Mouse (Mus musculus) stomach, embryonic 14.5 days (tissue): Measurements from ENCODE around the gene Tesk1. TPM values are rescaled to one million over a fixed set of nuclear protein-coding genes. Genes with fewer than 3 reads are reported as not detected.
"Not testable (repeated sequence)": the region's sequence is repeated elsewhere in the genome, so short reads cannot be mapped to it uniquely, and the experiment has no call there.

Source experiments
- ATAC-seq: fragments of 200-750 bp; cut with Nextera tagmentation; 2 replicates; pipeline ENCODE4 v1.8.0; 2017; ENCODE audit warnings: low read depth, moderate TSS enrichment; ENCODE audit not compliant: insufficient number of reproducible peaks, insufficient read depth, low FRiP score
- H3K27ac ChIP-seq: fragments of 300-500 bp; sonication (generic); 2 replicates; pipeline ENCODE4 v1.5.1; 2014; ENCODE audit warnings: mild to moderate bottlenecking, low read length, moderate library complexity, mixed read lengths
- H3K27me3 ChIP-seq: fragments of 300-500 bp; sonication (generic); 2 replicates; pipeline ENCODE4 v1.6.1; 2014; ENCODE audit warnings: low read length, control low read depth, mixed read lengths; ENCODE audit not compliant: control insufficient read depth, insufficient read depth
- H3K36me3 ChIP-seq: fragments of 300-500 bp; sonication (generic); 2 replicates; pipeline ENCODE4 v1.6.1; 2014; ENCODE audit warnings: mild to moderate bottlenecking, control low read depth, low read length, moderate library complexity, mixed read lengths; ENCODE audit not compliant: control insufficient read depth, insufficient read depth
- H3K4me1 ChIP-seq: fragments of 300-500 bp; sonication (generic); 2 replicates; pipeline ENCODE4 v1.6.1; 2014; ENCODE audit warnings: low read length, control low read depth, mixed read lengths; ENCODE audit not compliant: control insufficient read depth, insufficient read depth
- H3K4me2 ChIP-seq: fragments of 300-500 bp; sonication (generic); replicated peaks from 2 replicates; pipeline ENCODE4 v1.6.1; 2014; ENCODE audit warnings: low read depth, low read length, control low read depth
- H3K4me3 ChIP-seq: fragments of 300-500 bp; sonication (generic); 2 replicates; pipeline ENCODE4 v1.5.1; 2014; ENCODE audit warnings: low read depth, low read length, control low read depth
- H3K9ac ChIP-seq: fragments of 300-500 bp; sonication (generic); replicated peaks from 2 replicates; pipeline ENCODE4 v1.6.1; 2014; ENCODE audit warnings: low read depth, mild to moderate bottlenecking, control low read depth, low read length, moderate library complexity, mixed read lengths
- H3K9me3 ChIP-seq: fragments of 300-500 bp; sonication (generic); 2 replicates; pipeline ENCODE4 v1.6.1; 2016; ENCODE audit warnings: low read depth, low read length, control low read depth; ENCODE audit not compliant: control insufficient read depth
- WGBS: fragments of 180-500 bp; shearing (Covaris S2); extraction: QIAGEN DNeasy Blood & Tissue Kit; methylation state at CpG from one replicate; pipeline ENCODE4 v1.1.7; 2014; 5-methylcytosine and 5-hydroxymethylcytosine counted together
- polyA plus RNA-seq: library from polyadenylated mRNA; unstranded; fragments of >200 nt; fragmentation: Nextera tagmentation; extraction: Ambion mirVana; gene quantifications from 2 replicates; pipeline ENCODE4 v1.2.1, GENCODE M21; 2014

Gene Tesk1
- polyA plus RNA-seq, 1 experiment from 2014 or later = 5.4 TPM

DNA sequence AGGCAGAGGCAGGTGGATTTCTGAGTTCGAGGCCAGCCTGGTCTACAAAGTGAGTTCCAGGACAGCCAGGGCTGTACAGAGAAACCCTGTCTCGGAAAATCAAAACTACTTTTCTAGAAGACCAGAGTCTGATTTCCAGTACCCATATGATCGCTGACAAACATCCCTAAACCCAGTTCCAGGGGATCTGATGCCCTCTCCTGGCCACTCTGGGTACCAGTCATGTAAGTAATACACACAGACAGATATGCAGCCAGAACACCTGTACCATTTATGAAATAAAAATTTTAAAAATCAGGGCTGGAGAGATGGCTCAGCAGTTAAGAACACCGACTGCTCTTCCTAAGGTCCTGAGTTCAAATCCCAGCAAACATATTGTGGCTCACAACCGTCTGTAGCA, 43.9 kb downstream of the Tesk1 start:
- 81% methylated on average over 5 of the region's 5 CpGs for WGBS
- H3K27me3 ChIP-seq, H3K9me3 ChIP-seq, H3K4me1 ChIP-seq, H3K36me3 ChIP-seq, H3K4me2 ChIP-seq, H3K4me3 ChIP-seq, H3K27ac ChIP-seq, ATAC-seq, H3K9ac ChIP-seq: not testable (repeated sequence)

DNA sequence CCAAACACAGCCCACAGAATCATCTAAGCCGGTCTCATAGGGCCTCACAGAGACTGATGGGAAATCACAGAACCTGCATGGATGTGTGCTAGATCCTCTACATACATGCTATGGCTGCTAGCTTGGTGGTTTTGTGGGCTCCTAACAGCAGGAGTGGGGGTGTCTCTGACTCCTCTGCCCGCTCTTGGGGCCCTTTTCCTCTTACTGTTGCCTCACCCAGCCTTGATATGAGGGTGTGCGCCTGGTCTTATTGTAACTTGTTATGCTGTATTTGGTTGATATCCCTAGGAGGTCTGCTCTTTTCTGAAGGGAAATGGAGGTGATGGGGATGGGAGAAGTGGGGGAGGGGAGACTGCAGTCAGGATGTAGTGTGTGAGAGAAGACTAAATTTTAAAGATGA, 47.9 kb downstream of the Tesk1 start:
- Histone ChIP-seq H3K27ac (no peak overlapping the region), H3K9me3 (no peaks in the 10 kb centered on the region), H3K9ac (no peak overlapping the region), H3K4me3 (no peak overlapping the region), H3K4me2 (no peak overlapping the region), H3K4me1 (peaks cover 6% of the 10 kb centered on the region), H3K27me3 (no peaks in the 10 kb centered on the region), H3K36me3 (no peaks in the 10 kb centered on the region)
- WGBS = 94% methylated on average over 3 of the region's 3 CpGs
- no peak for ATAC-seq

DNA sequence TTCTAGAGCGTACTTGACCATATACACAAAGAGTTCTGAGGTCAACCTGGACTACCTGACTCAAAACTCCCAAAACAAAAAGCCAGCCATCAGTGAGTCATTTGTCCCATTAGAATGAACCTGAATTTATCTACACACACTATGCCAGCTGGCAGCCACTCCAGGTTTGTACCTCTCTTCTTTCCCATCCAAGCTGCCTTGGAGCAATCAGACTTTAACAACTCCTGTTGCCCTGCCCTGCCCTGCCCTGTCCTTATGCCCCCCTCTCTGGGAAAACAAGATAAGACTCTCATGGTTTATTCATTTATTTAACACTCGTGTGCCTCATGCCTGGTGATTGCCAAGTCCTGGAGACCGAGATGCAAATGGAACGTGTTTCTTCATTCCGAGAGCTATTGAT, 49.1 kb downstream of the Tesk1 start:
- 81% methylated on average over 5 of the region's 5 CpGs for WGBS
- H3K27me3 ChIP-seq = no peaks in the 10 kb centered on the region
- no peak for ATAC-seq

DNA sequence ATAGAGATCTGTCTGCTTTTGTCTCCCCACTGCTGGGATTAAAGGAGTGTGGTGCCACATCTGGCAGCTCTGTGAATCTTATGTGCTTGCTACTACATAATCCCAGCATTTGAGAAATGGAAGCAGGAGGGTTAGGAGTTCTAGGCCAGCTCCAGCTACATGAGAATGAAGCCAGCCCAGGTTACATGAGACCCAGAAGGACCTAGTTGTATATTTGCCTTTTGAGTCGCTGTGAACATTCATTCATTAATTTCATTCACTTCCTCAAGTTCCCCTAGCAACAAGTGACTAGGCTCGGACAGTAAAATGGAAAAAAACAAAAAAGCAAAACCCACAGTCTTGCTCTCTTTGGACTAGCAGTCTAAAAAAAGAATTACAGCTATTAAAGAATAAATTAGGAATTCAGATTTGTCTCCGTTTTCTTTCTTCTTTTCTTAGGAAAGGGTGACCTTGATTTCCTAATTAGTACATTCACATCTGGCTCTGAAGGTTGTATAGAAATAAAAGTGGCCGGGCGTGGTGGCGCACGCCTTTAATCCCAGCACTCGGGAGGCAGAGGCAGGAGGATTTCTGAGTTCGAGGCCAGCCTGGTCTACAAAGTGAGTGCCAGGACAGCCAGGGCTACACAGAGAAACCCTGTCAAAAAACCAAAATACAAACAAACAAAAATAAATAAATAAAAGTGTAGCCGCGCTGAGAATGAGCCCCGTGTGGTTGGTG, 50.5 kb downstream of the Tesk1 start:
- 48% methylated on average over 12 of the region's 12 CpGs for WGBS
- H3K27ac ChIP-seq = peak overlapping the region; percentile 81
- H3K4me1 ChIP-seq = peaks cover 16% of the 10 kb centered on the region
- no peaks in the 10 kb centered on the region for H3K27me3 ChIP-seq
- H3K36me3 ChIP-seq = peaks cover 17% of the 10 kb centered on the region
- no peak overlapping the region for H3K9ac ChIP-seq
- ATAC-seq = no peak
- peak overlapping the region; percentile 79; the same call in 1 of the 2 replicates for H3K4me3 ChIP-seq
- H3K9me3 ChIP-seq = no peaks in the 10 kb centered on the region
- peak overlapping the region; percentile 32 for H3K4me2 ChIP-seq

More for the DNA sequence above, 49.1 kb downstream of the Tesk1 start:
- Histone ChIP-seq H3K4me1 (peaks cover 12% of the 10 kb centered on the region), H3K4me2 (no peak overlapping the region), H3K36me3 (peaks cover 5% of the 10 kb centered on the region), H3K4me3 (no peak overlapping the region), H3K27ac (no peak overlapping the region), H3K9me3 (no peaks in the 10 kb centered on the region), H3K9ac (no peak overlapping the region)

DNA sequence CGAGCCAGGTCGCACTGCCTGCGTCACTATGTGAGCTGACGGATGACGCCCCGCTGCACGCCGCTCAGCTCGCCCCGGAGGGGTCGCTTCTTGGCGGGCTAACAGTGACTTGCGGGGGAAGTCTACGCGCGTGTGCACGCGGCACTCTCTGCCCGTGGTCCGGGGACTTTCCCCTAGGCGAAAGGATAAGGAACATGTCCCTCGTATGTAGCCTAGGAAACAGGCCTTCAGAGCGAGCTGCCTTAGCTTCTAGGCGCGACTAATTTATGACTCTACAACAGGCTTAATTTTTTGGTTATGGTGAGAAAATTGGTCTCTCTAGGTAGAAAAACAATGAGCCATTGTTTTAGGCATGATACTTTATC, 51.1 kb downstream of the Tesk1 start, which contains the start of gene Ccdc107:
Gene Ccdc107 (plus strand): TSS at position 80 of the 365 bp plus-strand sequence.
- Histone ChIP-seq H3K4me2 (peak within 1 kb of the TSS; percentile 72), H3K4me3 (peak within 1 kb of the TSS; percentile 79), H3K9ac (peak within 1 kb of the TSS; percentile 62), H3K27me3 (no peaks in the 10 kb centered on the region), H3K27ac (peak within 1 kb of the TSS; percentile 81), H3K36me3 (peaks cover 19% of the 10 kb centered on the region), H3K9me3 (no peaks in the 10 kb centered on the region), H3K4me1 (peaks cover 21% of the 10 kb centered on the region)
- peak; percentile 96 for ATAC-seq
- WGBS = under 1% methylated on average over 25 of the region's 25 CpGs

DNA sequence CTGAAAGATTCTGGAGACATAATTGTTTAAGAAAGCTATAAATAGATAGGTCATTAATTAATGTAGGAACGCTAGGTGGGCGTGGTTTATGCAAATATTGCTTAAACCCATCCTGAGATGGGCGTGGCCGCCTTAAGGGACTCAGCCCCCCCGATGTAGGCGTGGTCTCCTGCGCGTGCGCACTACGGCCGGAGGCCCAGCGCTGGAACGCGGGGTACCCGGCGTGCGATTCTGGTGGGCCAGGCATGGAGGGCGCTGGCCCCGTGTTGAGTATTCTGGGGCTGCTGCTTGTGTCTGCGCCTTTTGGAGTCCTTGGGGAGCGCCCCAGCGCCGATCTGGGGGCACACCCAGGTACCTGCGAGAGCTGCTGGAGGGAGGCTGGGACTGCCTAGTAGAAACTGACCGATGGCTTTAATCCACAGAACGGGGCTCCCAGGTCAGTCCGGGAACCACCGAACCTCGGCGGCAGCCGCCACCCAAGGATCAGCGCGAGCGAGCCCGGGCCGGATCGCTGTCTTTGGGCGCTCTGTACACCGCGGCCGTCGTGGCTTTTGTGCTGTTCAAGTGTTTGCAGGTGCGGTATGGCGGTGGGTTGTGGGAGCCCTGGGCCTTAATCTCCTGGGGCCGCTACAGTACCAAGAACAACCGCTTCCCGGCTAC, 51.6 kb downstream of the Tesk1 start:
- Histone ChIP-seq H3K27ac (peak overlapping the region; percentile 81), H3K9ac (peak overlapping the region; percentile 62), H3K4me2 (peak overlapping the region; percentile 72), H3K4me3 (peak overlapping the region; percentile 79), H3K4me1 (peaks cover 25% of the 10 kb centered on the region), H3K36me3 (peaks cover 19% of the 10 kb centered on the region), H3K27me3 (no peaks in the 10 kb centered on the region), H3K9me3 (no peaks in the 10 kb centered on the region)
- peak; percentile 89 for ATAC-seq
- under 1% methylated on average over 47 of the region's 47 CpGs for WGBS

DNA sequence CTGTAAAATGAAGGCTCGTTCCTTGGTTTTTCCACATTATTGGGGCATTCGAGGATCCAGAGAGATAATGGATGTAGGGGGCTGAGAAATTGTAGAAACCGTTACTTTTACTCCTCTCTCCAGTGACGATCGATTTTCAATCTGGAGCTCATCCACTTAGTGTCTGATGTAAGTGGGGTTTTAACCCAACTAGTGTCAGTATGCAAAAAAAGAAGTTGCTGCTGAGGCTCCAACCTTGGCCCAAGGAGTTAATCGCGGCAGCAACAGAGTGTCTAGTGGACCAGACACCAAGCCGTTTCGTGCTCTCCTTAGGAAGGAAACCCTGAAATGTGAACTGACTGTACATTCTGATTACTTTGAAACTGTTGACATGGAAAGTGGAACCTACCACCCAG, 52.1 kb downstream of the Tesk1 start:
- ATAC-seq = no peak
- H3K4me2 ChIP-seq = peak overlapping the region; percentile 72
- peak overlapping the region; percentile 79 for H3K4me3 ChIP-seq
- 1% methylated on average over 9 of the region's 9 CpGs for WGBS
- H3K27ac ChIP-seq = peak overlapping the region; percentile 81
- H3K27me3 ChIP-seq = no peaks in the 10 kb centered on the region
- H3K9ac ChIP-seq = peak overlapping the region; percentile 62
- peaks cover 19% of the 10 kb centered on the region for H3K36me3 ChIP-seq
- no peaks in the 10 kb centered on the region for H3K9me3 ChIP-seq
- H3K4me1 ChIP-seq = peaks cover 30% of the 10 kb centered on the region

DNA sequence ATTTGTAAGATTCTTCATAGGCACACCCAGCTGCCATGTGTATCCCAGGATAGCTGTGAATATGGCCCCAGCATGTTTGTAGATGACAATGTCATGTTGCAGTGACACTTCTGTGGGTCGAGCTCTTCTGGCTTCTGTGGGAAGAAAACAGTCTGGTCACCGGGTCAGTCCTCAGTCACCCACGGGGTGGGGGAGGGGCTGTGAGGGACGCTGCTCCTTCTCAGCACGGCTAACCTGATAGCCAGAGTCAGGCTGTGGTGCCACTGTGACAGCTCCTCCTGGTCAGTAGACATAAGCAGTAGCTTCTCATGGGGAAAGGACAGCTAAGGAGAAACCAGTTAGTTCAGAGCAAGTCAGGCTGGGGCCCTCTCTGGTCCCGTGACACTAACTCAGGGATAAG, 54.8 kb downstream of the Tesk1 start:
- H3K4me2 ChIP-seq = no peak overlapping the region
- ATAC-seq = no peak
- no peaks in the 10 kb centered on the region for H3K27me3 ChIP-seq
- no peaks in the 10 kb centered on the region for H3K9me3 ChIP-seq
- H3K27ac ChIP-seq = peak overlapping the region; percentile 58; the same call in 1 of the 2 replicates
- H3K4me1 ChIP-seq = peaks cover 32% of the 10 kb centered on the region
- no peak overlapping the region for H3K9ac ChIP-seq
- 64% methylated on average over 6 of the region's 6 CpGs for WGBS
- no peak overlapping the region for H3K4me3 ChIP-seq
- H3K36me3 ChIP-seq = peaks cover 19% of the 10 kb centered on the region
